Mouse (Mus musculus) small intestine, adult 2 months (tissue): ENCODE results near the gene Slc25a25.

Experiments used
- CTCF ChIP-seq: fragments of 200-500 bp; IDR thresholded peaks from 2 replicates; pipeline ENCODE4 v1.5.1; 2012; ENCODE audit warnings: low read depth, mild to moderate bottlenecking, control low read depth, inconsistent platforms, low read length, moderate library complexity, mixed read lengths; ENCODE audit not compliant: insufficient replicate concordance, insufficient read length; ENCODE audit errors: extremely low read depth
- POLR2A ChIP-seq: fragments of 200-500 bp; IDR thresholded peaks from 2 replicates; pipeline ENCODE4 v1.6.1; 2012; ENCODE audit warnings: low read depth, mild to moderate bottlenecking, control low read depth, inconsistent platforms, low read length, moderate library complexity

DNA sequence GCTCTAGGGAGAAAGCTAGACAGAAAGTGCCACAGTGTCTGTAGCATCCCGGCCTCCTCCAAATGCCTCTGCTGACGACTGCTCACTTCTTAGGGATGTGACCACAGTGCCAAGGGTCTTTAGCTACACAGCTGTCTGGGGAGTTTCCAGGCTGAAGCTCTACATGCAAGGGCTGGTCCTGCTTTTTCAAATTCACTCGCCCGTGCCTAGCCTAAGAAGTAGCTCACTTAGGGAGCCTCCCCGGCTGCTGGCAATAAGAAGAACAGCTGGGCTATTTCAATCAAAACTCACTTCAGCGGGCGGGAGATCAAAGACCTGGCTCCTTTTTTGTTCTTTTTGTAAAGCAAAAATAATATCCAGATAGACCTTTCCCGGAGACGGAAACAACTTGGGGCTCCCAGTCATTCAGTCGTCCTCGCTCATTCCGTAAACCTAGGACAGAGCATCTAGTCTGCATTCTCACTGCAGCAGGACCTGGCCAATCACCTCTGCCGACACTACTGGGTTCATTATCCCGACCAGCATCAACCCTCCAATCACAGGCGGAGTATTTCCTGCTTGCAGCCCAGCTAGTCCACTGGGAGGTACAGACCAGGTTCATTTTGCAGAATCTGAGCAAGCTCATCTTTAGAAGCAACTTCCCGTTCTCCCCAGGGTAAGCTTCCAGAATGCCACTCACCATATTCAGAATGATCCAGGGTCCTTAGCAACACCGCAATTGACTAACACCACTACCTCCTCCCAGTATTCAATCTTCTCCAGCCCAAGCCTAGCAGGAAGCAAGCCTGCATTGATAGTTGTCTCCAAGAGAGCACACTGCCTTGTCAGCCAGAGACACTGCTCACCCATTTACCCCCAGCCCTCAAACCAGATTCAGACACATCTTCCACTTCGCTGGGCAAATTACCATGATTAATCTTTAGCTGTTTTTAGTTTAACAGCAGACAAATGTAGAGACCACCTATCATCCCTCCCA is 20.3 kb downstream of the Slc25a25 start:
- no peak for TF ChIP-seq CTCF
- no peak for TF ChIP-seq POLR2A
